Mouse (Mus musculus) natural killer cell, adult 2 months (primary cell): ENCODE measurements around the gene Tmpo.

ENCODE experiments used
- DNase-seq, 2 experiments: peaks; one replicate each; pipeline ENCODE4 v3.0.0; 2022; ENCODE audit warnings: low spot score in 2 of 2

Gene Tmpo

DNA sequence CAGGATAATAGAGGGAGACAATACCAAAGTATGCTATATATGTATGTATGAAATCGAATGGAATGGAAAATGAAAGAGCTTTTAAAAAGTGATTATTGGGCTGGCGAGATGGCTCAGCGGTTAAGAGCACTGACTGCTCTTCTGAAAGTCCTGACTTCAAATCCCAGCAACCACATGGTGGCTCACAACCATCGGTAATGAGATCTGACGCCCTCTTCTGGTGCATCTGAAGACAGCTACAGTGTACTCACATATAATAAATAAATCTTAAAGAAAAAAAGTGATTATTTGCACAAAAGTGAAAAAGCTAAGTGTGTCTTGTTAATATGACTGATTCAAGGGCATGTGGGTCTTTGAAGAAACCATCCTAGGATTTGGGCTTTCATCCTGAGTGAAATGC lies 3.8 kb upstream of the Tmpo start:
- DNase-seq = peak; percentile 28 to 44

- DNase-seq = no peak
Observed at GRCm38 (mm10) chr10:91183316-91183715, 2.2 kb upstream of the Tmpo start.

GRCm38 (mm10) chr10:91182291-91182990 lies 1.3 kb upstream of the Tmpo start:
- no peak for DNase-seq

GRCm38 (mm10) chr10:91181461-91182288 lies 560 bp upstream of the Tmpo start:
- DNase-seq = peak; percentile 99

DNA sequence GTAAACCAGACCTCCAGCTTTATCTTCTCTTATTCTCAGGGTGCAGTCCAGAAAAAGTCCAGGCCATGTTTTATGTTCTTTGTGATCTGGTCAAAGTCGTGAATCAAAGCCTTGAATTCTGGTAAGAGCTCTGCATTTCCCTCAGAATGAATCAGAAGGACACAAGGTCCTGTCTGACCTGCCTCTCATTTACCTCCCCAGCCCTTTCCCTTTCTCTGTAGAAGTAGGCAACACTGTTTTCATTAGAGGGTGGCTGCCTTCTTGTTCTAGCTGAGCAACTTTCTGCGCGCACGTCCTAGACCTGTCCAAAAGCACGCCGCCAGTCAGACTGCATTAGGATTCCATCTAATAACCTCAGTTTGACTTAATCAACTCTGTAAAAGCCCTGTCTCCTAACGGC lies 814 bp downstream of the Tmpo start:
- no peak for DNase-seq

DNA sequence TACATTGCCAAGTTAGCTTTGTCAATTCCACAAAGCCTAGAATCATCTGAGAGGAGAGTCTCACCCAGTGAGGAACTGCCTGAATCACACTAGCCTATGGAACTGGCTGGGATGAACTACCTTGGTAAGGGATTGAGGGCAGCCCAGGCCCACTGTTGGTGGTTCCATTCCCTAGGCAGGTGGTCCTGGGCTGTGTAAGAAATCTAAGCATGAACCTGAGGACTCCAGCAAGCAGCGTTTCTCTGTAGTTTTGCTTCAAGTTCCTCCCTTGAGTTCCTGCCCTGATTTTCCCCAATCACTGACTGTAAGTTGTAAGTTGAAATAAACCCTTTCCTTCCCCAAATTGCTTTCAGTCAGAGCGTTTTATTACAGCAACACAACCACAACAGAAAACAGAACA lies 1.3 kb downstream of the Tmpo start:
- DNase-seq = no peak

- DNase-seq = no peak
Observed at GRCm38 (mm10) chr10:91177201-91177600, 3.9 kb downstream of the Tmpo start.

- DNase-seq = no peak
Observed at GRCm38 (mm10) chr10:91172329-91173100, 8.6 kb downstream of the Tmpo start.

- DNase-seq = peak; percentile 88 to 93
Observed at GRCm38 (mm10) chr10:91171455-91172328, 9.4 kb downstream of the Tmpo start.

DNA sequence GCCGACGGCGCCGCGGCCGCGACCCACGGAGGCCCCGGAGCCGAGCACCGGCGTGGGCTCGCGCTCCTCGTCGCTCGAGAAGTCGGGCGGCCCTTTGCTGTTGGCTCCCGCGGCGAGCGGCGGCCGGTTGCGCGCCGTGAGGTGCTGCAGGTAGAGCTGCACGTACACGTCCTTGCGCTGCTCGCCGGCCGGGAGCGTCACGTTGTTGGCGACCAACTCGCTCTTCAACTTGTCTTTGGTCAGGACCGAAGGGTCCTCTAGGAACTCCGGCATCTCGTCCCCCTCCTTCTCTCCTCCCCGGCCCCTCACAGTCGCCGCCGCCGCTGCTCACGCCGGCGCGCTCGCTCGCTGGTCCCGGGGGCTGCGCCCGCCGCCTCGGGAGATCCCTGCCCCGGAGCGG lies 10.1 kb downstream of the Tmpo start:
- DNase-seq = no peak

- DNase-seq = peak; percentile 83 to 88
Observed at GRCm38 (mm10) chr10:91170143-91170941, 10.8 kb downstream of the Tmpo start.

GRCm38 (mm10) chr10:91169414-91170065 lies 11.6 kb downstream of the Tmpo start:
- DNase-seq = peak in 1 of 2 experiments; percentile 24

DNA sequence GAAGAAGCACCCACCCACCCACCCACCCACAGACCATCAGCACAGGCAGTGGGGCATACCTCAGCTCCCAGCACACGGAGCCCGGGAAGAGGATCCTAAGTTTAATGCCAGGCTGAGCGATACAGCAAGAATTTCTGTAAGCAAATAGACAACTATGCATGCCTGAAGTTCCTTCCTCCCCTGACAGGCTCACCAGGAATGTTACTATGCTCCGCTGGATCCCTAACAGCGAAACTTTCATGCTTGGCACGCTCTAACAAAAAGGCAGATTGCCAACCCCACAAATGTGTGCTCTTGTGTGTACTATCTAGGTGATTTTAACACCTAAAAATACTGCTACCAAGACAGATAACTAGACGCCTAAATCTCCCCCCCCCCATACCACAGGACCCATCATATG lies 13.8 kb downstream of the Tmpo start:
- DNase-seq = no peak

DNA sequence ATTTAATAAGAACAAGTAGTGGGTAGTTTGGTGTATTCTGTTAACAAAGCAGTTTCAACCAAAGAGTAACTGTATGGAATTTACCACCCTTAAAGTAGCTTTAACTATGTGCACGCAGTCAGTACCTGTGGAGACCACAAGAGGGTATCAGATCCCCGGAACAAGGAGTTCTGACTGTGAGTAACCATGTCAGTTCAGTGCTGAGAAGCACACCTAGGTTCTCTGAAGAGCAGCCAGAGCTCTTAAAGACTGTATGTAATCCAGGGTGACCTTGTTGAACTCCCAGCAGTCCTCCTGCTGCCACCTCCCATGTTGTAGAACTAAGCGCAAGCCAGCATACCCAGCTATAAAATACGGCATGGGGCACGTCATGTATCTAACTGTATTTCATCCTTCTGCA lies 14.2 kb downstream of the Tmpo start:
- DNase-seq = peak; percentile 60 to 70

DNA sequence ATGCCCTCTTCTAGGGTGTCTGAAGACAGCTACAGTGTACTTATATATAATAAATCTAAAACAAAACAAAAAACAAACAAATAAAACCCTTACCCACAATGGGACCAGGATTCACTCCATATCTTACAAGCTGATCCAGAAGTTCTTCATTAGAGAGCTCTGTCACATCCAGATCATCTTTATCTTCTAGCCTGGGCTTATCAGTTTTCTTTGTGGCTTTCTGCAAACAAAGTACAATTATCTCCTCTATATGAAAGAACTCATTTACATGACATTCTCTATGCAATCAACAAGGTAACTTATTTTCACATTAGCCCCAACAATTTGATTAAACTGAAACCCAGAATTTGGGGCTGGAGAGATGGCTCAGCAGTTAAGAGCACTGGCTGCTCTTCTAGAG lies 15.3 kb downstream of the Tmpo start:
- no peak for DNase-seq

DNA sequence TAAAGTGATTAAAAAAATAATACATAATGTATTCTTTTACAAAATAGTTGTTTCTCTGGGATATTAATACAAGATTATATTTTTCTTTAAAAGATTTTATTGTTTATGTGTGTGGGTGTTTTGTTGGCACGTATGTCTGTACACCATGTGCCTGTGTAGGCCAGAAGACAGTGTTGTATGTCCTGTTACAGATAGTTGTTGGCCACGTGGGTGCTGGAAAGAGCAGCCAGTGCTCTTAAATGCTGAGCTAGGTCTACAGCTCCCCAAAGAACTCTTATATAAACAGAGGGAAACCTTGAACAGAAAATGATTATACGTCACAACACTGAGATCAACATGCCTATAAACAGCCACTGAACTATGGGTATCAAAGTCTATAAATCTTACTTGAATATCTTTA lies 16.6 kb downstream of the Tmpo start:
- DNase-seq = no peak

DNA sequence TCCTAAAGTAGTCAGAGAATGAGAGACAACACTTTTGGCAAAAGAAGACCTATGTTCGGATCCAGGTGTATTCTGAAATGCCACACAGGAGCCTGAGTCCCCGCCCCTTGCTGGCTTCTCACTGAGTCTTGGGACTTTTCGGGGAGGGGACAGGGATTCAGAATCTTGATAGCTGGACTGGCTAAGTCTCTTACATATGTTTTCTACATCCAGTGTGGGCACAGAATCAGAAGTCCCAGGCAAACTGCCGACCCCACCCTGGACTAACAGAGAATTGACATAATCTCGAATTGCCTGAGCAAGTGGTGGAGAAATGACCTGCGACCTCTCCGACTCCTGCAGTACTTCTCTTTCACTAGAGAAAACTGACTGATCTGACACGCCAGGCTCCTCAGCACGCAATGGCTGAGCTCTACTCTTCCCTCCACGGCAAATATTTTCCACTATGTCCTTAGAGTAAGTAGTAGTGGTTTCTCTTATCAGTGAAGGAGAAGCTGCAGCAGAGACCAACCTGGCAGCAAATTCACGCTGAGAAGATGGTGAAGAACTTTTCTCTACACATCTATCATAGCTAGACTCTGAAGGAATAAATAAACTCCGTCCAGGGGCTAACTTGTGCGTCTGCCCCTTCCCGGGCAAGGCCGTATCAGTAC lies 18.5 kb downstream of the Tmpo start:
- no peak for DNase-seq

DNA sequence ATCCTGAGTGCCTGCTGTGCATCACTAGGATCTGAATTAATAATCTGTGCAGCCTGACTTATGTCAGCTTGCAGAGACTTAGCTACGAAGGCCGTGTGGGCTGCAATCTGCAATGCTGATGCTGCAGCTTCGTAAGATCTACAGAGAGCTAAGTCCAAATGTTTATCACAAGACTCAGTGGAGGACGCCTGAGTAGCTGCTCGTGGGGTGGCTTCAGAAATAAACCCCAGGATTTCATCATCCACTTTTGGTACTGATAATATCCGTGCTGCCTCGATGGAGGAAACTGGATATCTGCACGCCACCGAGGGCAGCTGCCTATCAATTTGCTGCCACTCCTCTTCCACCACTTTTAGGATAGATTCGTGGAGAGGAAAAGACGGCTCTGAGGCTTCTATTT lies 19.0 kb downstream of the Tmpo start:
- DNase-seq = no peak

- no peak for DNase-seq
Observed at GRCm38 (mm10) chr10:91161006-91161405, 20.1 kb downstream of the Tmpo start.

- no peak for DNase-seq
Observed at GRCm38 (mm10) chr10:91158442-91158841, 22.7 kb downstream of the Tmpo start.
